Mouse (Mus musculus) cerebellum, postnatal 14 days (tissue): Measurements from ENCODE around the gene Orai1.

Source experiments
- DNase-seq, 2 experiments: peaks; one replicate each; pipeline ENCODE4 v3.0.0; 2021; ENCODE audit warnings: mixed read lengths in 2 of 2

The Orai1 gene

GRCm38 (mm10) chr5:122997205-122998204, 17.4 kb upstream of the Orai1 start:
- DNase-seq, result peak in 1 of 2 experiments; percentile 29

GRCm38 (mm10) chr5:123000901-123001300, 14.0 kb upstream of the Orai1 start:
- DNase-seq, result no peak

DNA sequence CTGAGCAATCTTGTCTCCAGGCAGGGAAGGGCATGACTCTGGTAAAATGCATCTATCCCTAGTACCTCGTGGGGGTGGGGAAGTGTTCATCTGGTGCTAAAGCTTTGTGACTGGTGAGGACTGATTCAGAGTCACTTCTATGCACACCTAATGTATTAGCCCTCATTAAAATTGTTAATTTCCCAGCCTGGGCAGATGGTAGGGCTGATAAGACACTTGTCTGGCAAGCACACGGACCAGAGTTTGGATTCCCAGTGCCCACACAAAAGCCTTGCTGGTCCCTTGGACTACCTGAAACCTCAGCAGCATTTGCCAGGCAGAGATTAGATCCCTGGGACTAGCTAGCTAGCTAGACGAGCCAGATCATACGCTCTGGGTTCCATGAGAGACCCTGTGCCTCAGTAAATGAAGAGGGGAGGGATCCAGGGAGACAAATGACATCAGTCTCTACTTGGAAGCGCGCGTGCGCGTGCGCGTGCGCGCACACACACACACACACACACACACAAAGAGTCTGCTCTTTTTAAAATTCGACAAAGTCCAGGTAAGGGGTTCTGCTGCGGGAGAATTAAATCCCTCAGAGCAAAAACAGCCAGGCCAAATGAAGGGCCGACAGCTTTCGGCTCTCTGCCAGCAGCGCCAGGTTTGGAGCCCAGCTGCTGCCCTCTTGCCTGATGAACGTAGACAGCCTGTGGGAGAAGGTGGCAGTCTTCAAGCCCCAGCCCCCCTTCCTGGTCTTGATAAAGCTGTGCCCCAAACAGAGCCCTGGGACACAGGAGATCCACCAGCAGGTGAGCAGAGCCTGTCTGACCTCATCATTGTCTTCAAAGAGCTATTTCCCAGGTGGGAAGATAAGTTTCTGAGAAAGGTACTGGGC, 8.9 kb upstream of the Orai1 start:
- peak; percentile 77 to 86 for DNase-seq

GRCm38 (mm10) chr5:123008877-123009493, 5.9 kb upstream of the Orai1 start:
- no peak for DNase-seq

GRCm38 (mm10) chr5:123009873-123010272, 5.0 kb upstream of the Orai1 start:
- DNase-seq, result peak; percentile 81 to 86

DNA sequence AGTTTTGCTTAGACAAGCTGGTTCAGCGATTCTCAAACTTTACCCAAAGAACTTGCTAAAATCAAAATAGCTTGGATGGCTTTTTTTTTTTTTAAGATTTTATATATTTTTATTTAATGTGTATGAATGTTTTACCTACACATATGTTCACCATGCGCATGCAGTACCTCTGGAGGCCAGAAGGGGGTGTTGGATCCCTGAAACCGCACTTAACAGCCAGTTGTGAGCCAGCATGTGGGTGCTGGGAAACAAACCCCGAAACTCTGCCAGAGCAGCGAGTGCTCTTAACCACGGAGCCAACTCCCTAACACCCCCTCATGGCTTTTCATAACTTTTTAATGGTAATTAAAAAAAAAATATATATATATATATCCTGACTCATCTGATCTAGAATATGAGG, 4.1 kb upstream of the Orai1 start:
- DNase-seq, result peak in 1 of 2 experiments; percentile 57

DNA sequence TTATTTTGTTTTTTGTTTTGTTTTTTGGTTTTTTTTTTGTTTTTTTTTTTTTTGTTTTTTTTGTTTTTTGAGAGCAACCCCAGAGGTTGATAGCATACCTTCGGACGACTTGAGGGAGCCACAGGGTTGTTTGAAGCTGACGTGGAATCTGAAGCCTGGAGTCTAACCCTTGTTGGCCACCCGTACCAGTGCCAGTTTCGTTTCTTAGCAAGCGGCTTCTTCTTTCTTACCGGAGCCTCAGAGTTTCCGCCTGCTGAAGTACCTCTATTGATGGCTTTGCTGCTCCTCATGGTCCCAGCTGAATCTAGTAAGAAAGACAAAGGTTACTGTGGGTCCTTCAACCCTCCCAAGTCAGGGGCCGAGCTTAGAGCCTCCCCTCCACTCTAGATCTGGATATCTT, 3.2 kb upstream of the Orai1 start:
- DNase-seq, result no peak

- peak; percentile 87 to 88 for DNase-seq
These were observed 1.1 kb upstream of the Orai1 start for GRCm38 (mm10) chr5:123013599-123014315.

GRCm38 (mm10) chr5:123015915-123016314, 1.0 kb downstream of the Orai1 start:
- DNase-seq, result no peak

- no peak for DNase-seq
These were observed 2.6 kb downstream of the Orai1 start for GRCm38 (mm10) chr5:123017504-123017903.

GRCm38 (mm10) chr5:123019336-123020016, 4.6 kb downstream of the Orai1 start:
- peak in 1 of 2 experiments; percentile 39 for DNase-seq

- DNase-seq, result no peak
These were observed 5.6 kb downstream of the Orai1 start for GRCm38 (mm10) chr5:123020426-123020825.

- no peak for DNase-seq
These were observed 6.6 kb downstream of the Orai1 start for GRCm38 (mm10) chr5:123021438-123021837.

DNA sequence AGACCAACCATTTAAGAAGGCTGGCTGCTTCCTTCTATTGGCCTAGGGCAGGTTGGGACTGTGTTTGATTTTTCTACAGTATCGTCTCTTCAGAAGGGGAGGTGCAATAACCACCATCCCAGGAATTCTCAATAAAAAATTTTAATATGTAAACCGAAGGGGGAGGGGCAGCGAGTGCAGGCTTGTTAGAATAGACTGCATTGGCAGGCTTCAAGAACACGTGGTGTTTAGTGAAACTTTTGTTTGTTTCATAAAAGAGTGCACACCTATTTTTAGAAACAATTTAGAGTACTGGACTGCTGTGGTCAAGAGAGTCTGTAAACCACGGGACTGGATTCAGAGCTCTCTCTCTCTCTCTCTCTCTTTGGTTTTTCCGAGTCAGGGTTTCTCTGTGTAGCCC, 8.2 kb downstream of the Orai1 start:
- no peak for DNase-seq

- DNase-seq, result no peak
These were observed 9.4 kb downstream of the Orai1 start for GRCm38 (mm10) chr5:123024312-123024711.

DNA sequence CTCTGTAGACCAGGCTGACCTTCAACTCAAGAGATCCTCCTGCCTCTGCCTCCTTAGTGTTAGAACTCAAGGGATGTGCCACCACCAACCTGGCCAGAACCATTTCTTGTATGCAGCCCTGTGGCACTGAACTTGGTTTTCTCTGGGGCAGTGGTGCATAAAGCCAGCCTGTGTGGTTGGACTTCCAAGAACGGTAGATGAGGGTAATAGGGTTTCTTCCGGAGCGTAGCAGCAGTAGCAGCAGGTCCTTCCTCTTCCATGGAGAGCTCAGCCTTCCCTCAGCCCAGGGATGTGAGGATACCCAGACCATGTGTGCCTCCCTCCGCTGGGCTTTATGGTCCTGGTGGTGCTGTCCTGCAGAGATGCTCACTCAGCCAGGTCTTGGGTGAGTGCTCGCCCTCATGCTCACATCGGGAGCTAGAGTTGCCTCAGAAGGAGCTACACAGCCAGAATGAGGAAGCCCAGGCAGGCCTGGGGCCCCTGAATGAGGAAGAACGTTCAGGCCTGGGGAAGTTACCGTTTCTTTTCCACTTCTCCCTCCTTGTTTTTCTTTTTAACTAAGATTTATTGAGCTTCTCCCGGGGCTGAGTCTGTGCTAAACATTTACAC, 10.2 kb downstream of the Orai1 start:
- no peak for DNase-seq

DNA sequence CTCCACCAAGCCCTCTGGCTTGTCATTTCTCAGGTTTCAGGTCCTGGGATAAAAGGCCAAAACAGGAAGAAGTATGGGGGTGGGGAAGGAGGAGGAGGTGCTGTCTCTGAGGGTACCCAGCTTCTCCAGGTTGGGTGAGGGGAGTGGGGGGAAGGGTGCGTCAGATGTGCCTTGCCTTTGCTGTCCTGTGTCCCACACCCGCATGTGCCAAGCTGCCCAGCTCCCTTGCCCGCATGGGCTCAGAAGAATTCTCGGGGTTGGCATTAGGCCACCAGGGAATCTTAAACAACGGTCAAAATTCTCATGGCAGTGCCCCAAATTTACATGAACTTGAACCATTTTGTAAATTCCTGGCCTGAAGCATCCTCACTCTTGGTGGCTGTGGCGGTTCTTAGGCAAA, 11.5 kb downstream of the Orai1 start:
- peak in 1 of 2 experiments; percentile 40 for DNase-seq

DNA sequence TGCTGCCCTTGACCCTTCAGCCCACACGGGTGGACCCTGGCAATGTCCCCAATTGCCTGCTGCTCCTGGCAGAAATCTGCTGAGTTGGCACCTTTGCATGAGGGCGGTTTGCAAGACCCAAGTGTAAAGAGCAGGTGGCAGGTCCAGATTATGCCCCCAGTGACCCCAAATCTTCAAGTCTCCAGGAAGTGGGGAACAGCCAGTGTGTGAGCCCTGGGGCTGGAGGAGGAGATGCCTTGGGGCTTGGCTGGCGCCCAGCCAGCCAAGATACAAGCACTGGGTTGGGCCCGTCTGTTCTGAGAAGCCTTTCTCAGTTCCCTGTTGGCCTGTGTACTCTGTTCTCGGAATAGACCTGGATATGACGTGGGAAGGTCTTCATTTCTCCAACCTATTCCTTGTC, 12.6 kb downstream of the Orai1 start:
- peak; percentile 50 to 54 for DNase-seq

DNA sequence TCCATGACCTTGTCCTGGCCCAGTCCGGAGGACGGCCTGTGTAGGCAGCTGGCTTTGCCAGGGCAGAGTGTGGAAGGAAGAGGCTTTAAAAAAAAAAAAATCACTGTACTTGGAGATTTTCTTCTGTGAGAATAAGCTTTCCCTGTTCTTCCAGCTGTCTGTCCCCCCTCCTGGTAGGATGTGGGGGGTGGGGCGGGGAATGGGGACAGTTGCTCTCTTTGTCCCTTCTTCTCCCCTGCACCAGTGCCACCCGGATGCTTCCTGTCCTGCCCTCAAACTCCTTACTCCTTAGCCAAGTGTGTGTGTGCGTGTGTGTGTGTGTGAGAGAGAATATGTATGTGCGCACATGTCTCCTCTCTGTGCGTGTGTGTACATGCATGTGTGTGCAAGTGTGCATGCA, 14.9 kb downstream of the Orai1 start:
- no peak for DNase-seq

- DNase-seq, result no peak
These were observed 16.4 kb downstream of the Orai1 start for GRCm38 (mm10) chr5:123031312-123031711.

DNA sequence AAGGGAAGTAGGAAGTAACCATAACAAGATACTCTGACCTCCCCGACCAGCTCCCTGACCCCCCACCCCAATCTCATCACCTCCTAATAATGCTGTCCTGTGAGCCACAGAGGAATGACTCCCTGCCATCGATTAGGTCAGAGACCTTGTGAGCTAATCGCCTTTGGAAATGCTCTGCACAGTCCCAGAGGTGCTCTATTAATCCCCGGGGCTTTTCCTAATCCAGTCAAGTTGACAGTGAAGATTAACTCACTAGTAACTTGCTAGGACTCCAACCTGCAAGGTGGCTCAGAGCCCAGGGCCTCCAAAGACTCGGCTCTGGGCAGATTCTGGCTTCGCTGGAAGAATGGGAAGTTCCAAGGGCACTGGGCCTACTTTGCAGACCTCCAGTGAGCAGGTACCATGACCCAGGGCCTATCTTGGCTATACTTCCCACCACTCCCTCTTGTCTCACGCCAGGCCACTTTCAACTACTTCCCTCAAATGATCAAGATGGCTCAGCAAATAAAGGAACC, 18.8 kb downstream of the Orai1 start:
- no peak for DNase-seq
